Mouse (Mus musculus): ENCODE results near the gene Spen.

Gene Spen

DNA sequence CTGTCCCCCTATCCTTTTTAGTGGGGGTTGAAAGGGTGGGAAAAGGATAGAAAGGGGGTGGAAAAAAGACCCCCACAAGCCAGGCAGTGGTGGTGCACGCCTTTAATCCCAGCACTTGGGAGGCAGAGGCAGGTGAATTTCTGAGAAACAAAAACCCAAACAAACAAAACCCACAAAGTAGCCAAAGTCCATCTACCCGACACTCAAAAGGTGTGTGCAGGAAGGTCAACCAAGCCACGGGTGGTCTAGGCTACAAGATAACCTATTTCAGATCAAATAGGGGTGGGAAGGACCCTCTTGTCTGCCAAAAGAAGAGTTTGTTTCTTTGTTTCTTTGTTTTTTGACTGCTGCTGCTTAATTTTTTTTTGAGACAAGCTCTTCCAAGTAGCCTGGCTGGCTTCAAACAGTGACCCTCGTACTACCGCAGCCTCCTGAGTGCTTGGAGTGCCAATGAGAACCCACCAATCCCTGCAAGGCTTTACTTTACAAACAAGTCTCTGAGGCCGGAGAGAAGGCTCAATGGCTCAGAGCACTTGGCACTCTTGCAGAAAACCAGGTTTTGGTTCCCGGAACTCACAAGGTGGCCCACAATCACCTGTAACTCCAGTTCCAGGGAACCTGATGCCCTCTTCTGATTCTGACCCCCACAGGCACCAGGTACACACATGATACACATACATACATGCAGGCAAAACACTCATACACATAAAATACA, 11.3 kb downstream of the Spen start:
- no peak for DNase-seq

DNA sequence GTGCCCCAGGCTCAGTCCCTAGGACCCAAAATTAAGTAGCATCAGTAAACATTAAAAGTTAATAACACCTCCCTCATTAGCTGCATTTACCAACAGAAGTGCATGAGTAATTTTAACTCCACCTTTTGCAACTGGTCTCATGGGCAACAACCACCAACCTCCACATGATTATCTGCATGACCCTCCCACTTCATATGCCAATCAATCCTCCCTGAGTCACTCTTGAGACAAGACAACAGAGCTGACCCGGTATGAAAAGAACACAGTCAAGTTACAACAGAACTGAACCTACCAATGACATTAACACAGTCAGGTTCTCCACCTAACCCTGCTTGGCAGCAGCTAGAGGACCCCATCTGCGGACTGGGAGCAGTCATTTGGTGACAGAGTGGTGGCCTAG, 12.5 kb downstream of the Spen start:
- no peak for DNase-seq

DNA sequence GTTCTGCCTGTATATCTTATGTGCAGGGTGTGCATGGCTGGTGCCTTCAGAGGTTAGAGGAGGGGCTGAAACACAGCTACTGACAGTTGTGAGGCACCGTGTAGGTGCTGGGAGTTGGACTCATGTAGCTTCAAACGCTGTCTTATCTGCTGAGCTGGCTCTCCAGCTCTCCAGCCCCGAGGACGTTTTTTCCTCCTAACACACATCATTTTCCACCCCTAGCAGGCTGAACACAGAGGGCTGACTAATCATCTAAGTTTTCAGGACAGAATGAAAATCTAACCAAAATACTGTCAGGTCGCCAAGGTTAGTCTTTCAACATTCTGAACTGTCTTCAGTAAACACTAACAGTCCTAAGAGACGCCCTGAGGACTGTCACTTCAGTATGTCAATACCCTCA, 13.7 kb downstream of the Spen start:
- no peak for DNase-seq

DNA sequence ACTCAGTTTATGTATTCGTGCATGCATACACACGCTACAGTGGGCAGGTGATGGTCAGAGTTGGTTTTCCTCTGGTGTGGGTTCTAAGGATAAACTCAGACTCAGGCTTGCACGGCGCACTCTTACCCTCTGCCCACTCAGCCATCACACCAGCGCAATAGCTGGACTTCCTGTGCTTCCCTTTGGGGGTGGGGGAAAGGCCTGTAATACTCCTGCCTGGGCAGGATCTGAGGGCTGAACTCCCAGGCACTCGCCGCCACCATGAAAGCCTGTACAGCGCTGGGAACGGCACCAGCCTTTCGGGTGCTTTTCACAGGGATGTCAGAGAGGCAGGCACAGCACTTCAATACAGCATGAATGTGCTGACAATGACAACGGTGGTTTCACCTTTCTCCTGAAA, 15.3 kb downstream of the Spen start:
- DNase-seq: no peak

DNA sequence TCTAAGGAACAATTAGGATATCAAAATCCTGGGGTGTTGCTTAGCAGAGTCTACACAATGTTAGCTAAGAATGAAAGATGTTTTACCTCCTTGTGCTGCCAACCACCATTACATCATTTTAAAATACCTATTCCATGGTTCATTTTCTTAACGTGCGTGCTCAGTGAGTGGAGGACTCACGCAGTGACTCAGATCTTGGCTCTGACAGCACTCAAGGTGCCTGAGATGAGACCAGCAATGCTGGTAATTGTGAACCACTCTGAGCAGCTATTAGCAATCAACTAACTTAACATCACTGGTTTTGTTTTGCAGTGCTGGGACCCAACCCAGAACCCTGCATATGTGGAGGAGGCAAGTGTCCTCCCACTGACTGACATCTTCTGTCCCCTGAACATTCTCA, 20.0 kb downstream of the Spen start:
- DNase-seq: no peak

DNA sequence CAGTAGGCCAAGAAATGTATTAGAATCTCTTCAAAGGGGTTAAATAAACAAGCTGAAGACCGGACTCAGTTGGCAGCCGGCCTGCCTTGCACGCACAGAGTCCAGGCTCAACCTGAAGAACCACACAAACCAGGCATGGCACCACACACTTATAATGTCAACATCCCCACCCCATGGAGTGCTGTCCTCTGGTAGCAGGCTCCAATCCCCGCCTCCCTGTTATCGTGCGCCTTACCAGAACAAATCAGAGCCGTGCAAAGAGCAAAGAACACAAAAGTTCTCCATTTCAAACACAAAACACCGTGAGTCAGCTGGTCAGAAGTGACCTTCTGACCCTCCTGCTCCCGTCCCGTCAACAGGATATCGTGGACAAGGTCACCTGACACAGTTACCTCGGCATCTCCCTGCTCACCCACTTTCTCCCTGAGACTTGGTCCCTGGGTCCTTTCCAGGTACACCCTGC, 24.2 kb downstream of the Spen start:
- no peak for DNase-seq

DNA sequence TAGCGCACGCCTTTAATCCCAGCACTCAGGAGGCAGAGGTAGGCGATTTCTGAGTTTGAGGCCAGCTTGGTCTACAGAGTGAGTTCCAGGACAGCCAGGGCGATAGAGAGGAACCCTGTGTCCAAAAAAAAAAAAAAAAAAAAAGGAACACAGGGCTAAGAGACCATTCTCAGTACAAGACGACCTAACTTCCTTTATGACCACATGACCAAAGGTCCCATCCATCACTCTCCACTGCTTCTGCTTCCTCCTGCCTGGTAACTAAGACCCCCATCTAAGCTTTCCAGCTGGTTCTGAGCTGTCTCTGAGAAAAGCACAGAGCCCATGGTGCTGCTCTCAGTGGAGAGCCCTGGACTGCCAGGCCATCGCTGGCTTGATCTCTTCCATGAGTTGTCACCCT, 26.3 kb downstream of the Spen start:
- DNase-seq: no peak

DNA sequence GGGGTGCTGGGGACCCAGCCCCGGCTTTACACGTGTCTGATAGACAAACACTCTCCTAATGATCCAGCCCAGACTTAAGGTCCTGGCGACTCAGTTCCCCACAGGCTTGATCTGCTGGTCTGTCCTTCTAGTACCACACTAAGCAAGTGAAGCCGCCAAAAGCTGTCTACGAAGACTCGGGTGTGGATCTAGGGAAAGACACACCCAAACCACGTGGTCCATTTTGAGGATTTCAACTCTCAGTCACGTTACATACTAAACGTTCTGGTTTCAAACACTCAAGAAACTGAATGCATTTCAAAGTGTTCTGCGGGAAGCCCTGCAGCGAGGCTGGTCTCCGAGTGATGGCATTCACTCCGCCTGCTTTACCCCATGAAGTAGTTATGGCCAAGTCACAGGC, 27.9 kb downstream of the Spen start:
- no peak for DNase-seq

DNA sequence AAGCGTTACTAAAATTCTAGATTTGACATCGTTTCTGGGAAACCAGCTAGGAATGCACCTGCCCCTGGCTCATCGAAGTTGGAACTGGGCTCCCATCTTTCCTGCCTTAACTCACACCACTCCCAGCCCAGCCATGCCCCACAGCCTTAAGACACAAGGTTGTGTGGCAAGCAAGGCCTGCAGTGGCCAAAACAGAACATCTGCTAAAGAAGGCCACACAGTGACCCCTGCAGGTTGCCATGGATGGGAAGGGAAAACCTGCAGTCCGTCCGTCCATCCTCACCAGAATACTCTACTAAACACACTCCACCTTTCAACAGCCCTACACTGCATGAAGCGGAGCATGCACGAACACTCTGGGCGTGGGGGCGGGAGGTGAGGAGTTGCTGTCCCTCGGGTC, 31.5 kb downstream of the Spen start:
- no peak for DNase-seq

DNA sequence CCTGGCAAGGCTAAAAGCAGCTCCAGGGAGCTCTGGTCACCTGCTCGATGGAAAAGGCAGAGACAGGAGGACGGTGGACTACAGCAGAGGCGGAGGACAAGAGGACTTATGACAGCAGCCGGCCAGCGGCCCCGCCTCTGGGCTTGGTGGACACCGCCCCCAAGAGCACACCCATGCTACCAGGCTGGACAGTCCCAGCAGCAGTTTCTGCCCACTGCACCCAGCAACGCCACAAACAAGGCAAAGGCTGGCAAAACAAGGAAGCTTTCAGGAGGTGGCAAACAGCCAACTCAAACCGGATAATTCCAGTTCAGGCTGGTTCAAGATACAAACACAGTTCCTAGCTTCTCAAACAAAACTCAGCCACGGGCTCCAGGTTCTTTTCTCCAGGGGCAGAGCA, 32.0 kb downstream of the Spen start:
- peak; percentile 55 for DNase-seq

DNA sequence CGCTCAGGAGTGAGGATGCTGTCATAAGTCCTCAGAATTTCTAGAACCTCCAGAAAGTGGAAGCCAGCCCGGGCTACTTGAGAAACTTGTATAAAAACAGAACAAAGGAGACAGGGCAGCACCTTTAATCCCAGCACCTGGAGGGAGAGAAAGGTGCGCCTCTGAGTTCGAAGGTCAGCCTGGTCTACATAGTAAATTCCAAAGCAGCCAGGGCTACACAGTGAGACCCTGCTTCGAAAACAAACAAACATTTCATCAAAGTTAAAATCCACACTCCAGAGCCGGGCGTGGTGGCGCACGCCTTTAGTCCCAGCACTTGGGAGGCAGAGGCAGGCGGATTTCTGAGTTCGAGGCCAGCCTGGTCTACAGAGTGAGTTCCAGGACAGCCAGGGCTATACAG, 32.6 kb downstream of the Spen start:
- DNase-seq: no peak

DNA sequence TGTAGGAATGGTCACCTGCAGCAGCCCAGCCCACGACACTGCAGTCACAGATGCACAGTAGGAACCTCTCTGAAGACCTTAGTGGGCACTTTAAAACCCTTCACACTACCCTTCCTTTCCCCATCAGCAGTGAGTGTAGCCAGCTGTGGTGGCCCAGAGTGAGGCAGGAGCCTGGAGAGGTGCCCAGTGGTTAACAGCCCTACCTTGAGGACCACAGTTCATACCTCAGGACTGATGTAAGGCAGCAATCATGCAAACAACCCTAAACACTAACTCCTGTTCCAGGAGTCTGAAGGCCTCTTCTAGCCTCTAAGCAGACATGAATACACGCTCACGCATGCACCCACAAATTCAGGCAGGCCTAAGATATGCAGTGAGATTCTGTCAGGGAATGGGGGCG, 33.9 kb downstream of the Spen start:
- DNase-seq: no peak

DNA sequence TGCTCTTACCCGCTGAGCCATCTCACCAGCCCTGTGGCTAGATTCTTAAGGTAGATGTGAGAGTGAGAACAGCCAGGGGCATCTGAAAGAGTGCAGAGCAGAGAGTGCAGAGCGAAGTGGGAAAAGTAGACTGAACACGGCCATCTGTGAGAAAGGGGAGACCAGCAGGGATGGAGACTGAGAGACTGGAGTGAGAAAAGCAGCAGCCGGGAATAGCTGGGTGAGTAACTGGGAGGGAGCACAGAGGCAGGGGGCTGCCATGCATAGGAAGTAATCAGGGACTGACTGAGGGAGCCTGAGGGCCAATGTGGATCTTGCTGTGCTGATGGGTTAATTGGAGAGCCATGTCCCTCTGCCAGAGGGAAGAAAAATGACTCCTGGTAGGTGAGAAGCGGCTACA, 35.7 kb downstream of the Spen start:
- no peak for DNase-seq

DNA sequence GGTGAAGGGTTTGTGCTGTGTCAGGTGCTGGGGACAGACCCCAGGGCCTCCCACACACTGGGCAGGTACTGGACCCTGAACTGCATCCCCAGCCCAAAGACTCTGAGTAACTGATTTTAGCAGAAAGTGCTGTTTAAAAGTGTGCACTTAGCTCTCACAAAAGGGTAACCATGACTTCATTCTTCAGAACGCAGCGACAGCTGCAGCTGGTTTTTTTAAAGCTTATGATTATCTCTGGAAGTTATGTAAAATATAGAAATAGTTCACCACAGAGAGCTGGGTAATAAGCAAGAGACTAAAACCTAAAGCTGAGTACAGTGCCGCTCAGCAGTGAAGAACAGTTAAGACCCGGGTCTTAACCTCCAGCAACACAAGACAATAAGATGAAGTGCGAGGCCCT, 37.3 kb downstream of the Spen start:
- no peak for DNase-seq

DNA sequence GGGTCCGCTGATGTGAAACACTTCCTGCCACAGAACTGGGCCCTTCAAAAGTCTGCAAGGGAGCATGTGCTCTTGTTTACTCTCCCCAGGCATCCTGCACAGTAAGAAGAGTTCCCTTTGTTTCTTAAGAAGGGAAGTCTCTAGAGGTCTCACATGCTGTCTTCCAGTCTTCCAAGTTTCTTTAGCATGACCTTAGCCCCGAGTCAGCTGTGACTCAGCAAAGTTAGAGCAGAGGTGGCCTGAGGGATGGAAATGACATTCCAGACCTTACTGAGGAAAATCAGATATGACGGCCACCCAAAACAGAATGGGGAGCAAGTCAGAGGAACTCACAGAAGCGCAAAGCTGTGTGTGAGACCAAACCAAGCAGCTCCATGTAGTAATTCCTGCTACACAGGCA, 37.8 kb downstream of the Spen start:
- DNase-seq: no peak

DNA sequence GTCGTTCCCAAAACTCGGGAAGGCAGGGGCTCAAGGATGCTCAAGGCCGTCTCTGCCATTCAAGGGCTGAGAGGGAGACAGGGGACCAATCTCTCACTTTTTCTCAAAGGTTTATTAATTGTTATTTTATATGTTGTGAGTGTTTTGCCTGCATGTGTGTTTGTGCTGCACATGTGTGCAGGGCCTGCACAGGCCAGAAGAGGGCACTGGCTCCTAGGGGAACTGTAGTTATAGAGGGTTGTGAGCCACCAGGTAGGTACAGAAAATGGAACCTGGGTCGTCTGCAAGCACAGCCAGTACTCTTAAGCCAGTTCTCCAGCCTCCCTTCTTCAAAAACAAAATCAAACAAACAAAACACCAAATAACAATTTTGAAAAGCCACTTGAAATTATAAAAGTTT, 49.7 kb downstream of the Spen start:
- DNase-seq: no peak

DNA sequence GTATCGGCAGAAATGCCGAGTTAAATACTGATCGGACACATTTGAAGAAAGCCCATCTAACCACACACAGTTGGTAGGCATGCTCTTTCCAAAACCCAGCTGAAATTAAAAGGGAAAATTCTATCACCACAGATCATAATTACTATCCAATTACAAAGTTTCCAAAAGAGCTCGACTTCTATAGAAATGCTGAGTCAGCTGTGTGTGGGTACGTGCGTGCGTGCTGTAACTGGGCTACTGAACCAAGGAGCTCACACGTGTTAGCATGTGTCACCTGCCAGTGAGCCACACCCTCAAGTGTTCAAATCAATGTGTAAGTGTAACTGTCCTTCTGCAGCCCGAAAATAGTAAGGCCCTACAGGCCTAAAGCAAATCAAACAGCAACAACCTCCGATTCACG, 50.8 kb downstream of the Spen start:
- no peak for DNase-seq

DNA sequence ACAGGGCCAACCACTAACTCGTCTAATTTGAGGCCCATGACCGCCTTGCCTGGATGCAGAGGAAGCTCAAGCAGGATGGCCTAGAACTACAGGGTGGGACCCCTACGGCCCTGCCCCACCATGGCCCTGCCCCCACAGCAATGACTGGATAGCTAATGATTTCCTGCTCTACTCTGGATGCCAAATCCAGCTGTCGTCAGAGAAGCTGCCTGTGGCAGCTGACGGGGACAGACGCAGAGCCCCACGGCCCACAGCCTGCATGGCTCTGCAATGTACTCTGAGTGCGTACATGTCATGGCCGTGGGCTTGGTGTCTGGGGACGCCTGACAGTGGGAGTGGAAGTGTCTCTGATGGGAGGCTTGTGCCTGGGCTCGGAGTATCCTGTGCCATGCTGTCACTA, 54.3 kb downstream of the Spen start:
- DNase-seq: no peak

DNA sequence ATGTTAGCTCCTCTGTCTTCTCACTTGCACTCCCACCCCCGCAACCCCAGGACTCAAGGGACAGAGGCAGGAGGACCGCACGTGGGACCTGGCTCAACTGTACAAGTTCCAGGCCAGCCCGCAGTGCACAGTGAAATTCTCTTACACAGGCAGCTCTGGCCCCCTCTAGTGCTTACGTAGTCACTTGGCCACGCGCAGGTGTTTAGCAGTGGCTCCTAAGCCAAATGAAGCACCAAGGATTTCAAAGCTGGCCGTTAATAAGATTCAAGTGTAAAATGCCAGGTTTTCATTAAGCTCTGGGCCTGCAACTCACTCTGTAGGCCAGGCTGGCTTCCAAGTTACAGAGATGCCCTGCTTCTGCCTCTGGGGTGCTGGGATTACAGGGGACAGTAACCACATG, 59.0 kb downstream of the Spen start:
- DNase-seq: no peak

DNA sequence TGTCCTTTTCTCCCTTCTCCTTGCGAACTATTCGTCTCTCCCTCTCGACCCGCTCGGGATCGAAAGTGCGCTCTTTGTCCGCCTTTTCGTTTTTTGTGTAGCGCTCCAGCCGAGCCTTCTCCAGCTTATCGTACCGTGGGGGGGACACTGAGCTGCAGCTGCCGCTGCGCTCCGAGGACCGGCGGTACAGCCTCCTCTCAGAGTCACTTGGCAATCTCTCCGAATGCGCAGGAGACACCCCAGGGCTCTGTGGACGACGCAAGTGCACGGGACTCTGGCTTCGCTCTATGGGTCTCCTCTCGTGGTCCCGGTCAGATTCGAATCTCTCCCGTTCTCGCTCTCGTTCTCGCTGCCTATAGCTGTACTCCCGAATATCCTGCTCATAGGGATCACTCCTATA, 59.6 kb downstream of the Spen start:
- no peak for DNase-seq

DNA sequence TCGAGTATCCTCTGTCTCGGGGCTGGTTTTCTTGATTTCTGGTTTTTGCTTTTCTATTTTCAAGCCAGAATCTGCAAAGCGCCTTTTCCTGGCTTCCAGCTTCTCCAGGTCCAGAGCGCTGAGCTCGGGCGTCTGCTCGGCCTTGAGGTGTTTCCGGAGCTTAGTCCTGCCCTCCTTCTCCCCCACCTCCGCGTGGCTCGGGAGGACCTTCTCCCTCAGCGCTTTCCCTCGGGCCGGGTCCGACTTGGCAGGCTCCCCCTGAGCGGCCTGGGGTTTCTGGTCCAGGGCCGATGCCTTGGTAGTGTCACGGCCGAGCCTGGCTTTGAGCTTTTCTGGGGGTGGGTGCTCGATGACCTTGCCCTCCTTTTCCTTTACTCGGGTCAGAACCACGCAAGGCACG, 60.2 kb downstream of the Spen start:
- peak; percentile 57 for DNase-seq

DNA sequence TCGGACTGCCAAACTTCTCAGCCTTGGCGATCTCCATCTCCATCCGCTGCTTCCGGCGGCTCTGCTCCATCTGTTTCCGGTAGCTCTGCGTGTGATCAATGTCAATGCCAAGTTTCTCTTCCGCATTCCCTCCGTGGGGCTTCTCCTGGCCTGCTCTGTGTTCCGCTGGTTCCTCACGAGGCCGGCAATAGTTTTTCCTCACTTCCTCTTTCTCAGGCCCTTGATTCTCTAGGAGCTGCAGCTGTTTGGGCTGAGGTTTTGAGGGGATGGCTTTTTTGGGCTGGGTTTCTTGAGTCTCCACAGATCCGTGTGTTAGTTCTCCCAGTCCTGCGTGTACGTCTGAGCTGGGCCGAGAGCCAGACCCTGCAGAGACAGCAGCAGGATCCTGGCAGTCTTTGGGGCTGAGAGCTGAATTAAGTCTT, 60.7 kb downstream of the Spen start:
- peak; percentile 90 for DNase-seq

DNA sequence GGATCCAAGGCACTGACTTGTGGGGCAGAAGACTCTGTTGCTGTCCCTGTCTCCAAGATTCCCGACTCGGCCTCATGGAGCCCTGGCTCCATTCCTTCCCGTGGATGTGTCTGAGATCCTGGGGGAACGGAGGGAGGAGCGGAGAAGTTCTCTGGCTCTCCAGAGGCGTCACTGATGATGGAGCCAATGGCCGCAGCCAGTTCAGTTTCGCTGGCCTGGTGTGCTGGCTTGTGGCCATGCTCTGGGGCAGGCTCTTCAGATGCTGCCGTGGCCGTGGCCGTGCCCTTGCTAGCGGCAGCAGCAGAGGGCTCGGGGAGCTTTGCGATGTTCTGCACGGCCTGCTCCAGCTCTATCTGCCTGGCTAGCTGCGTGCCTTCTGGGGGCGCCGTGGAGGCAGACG, 64.0 kb downstream of the Spen start:
- no peak for DNase-seq

DNA sequence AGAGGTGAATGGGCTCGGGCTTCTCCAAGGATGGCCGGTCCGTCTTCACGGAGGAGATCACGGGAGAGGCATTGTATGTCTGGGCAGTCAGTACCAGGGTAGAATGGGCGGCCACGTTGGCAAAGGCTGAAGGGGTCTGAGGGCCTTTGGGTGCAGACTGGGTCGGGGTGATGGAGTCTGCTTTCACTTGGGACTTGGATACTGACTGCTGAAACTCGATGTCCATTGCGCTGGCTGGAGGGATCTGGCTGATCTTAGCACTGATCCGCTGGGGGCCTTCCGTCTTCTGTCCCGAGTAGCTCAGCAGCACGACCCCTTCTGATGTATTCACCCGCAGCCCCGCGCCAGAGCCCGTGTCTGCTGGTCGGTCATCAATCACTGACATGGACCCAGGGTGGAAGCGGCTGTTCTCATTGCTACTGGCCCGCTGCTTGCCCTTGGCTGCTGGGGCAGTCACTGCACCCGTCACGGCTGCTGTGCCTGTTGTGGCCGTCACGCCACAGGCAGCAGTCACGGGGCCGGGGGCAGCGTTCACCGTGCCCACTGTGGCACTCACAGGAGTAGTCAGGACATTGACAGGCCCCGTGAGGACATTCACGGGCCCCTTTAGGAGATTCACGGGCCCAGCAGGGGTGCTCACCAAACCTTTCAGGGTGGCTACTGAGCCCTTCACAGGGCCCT, 65.6 kb downstream of the Spen start:
- no peak for DNase-seq

DNA sequence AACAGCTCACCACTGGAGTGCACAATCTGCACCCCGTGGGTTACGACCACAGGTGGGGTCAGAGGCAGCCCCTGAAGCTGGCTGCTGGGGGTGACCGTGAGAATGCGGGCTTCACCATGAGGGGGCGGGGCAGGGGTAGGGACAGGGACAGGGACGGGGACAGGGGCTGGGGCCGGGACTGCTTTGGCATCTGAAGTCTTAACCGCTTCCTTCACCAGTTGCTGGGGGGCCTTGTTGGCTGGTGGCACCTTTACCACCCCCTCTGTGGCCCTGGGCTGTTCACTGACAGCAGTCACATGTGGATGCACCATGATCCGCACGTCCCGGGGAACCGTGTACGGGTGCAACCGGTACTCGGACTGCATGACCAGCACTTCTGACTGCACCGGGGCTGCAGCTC, 66.9 kb downstream of the Spen start:
- no peak for DNase-seq
